Mouse (Mus musculus) cerebellum, postnatal 36 days (tissue): ENCODE data around the gene Zc3h12d.

Source experiments
- DNase-seq, 2 experiments: peaks; one replicate each; pipeline ENCODE4 v3.0.0; 2021 to 2022; ENCODE audit warnings: mixed read lengths in 2 of 2

The Zc3h12d gene

DNA sequence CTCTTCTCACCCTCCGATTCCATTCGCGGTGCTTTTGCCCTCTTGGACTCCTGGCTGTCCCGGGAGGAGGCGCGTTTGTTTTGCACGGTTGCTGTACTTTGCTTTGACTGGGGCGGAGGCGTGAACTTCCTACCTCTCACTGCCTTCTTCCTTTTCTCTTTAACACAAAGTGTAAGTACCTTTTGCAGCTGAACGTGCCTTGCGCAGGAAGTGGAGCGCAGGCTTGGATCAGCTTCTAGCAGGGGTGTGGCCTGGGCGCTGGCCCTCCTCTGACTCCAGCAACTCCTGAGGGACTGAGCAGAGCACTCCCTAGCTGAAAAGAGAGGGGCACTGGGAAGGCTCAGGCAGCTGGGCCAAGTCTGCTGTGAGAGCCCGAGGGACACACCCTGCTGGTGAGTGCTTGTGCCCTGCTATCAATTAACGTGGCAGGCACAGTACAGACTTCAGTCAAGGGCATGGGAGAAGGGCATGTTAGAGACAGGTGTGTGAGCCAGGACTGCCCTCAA lies at the start of gene Zc3h12d:
TSS of gene Zc3h12d (plus strand) at position 300 of the 506 bp plus-strand sequence.
- no peak for DNase-seq

DNA sequence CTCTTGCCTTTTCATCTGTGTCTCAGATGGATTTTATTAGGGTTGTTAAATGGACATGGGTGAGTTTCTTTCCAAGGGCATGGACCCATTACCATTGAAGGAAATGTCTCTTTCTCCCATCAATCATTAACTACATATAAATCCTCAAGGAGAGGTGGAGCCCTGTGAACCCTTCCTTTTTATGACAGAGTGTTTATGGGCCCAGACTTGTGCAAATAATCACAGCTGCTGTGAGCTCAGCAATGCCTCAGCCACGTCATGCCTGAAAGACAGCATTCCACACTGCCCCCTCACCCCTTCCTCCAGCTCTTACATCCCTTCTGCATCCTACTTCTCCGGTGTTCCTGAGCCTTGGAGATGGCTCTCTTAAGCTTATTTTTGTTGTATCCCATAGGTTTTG lies 45.0 kb upstream of the Zc3h12d start:
- DNase-seq: no peak

DNA sequence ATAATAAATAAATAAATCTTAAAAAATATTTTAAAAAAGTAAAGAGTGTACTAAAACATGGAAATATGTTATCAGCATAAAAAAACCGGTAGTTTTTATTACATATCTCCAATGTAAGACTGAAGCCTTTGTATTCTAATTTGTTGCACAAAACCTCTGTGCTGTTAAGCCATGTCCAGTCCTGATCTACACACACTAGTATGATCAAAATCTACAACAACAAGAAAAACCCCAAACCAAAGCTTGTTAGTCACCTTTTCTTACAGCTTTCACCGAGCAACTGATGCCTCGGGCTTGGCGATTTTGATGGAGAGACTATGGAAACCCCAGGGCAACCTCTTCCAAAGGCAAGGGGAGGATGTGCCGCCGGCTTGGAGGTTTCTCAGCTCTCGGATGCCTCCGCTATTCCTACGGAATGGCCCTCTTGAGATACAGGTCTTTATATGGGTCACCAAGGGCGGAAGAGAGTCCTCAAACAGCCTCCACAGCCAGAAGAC lies 40.0 kb upstream of the Zc3h12d start:
- no peak for DNase-seq

DNA sequence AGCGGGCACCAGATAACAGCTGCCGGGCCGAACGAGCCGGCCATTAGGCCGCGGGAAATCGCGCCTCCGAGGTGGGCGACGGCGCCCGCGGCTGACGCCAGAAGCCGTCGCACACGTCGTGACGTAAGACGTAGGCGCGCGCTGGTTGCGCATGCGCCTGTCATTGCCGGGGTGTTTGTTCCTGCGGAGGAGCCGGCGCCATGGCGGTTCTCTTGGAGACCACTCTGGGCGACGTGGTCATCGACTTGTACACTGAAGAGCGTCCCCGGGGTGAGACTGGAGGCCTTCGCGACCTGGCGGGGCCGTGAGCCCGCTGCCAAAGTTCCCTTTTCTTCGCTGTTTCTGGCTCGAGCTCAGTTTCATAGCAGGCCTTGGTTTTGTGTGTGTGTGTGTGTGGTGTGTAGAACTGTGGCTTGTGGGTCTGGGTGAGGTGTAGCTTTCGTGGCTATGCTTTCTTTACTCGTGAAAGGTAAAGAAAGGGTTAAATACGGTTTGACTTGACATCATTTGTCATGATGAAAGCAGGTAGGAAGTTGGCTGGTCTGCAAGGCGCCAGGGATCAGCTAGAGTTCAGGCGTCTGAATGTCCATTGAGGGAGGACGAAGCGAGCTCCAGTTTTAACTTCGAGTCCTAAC lies 39.4 kb upstream of the Zc3h12d start, which contains the start of the genes Ginm1 and Ppil4:
TSS of gene Ginm1 (minus strand) at position 74 of the 635 bp plus-strand sequence.
TSS of gene Ppil4 (plus strand) at position 141 of the 635 bp plus-strand sequence.
- DNase-seq: peak; percentile 89 to 90

DNA sequence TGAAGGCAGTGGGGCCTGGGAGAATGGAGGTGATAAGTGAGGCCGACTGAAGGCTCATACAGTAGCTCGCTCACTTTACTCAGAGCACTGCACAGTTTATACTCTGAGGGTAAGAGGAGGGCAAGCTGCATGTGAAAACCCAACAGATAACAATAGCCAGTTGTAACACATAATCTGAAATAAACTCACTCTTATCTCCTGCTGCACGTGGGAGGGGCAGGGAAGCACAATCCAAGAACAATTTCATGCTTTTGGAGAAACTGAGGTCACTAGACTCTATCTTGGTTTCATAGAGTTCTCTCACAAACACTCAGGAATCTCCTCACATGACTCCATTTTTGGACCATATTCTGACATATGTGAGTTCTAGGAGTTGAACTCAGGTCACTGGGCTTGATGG lies 31.0 kb upstream of the Zc3h12d start:
- no peak for DNase-seq

DNA sequence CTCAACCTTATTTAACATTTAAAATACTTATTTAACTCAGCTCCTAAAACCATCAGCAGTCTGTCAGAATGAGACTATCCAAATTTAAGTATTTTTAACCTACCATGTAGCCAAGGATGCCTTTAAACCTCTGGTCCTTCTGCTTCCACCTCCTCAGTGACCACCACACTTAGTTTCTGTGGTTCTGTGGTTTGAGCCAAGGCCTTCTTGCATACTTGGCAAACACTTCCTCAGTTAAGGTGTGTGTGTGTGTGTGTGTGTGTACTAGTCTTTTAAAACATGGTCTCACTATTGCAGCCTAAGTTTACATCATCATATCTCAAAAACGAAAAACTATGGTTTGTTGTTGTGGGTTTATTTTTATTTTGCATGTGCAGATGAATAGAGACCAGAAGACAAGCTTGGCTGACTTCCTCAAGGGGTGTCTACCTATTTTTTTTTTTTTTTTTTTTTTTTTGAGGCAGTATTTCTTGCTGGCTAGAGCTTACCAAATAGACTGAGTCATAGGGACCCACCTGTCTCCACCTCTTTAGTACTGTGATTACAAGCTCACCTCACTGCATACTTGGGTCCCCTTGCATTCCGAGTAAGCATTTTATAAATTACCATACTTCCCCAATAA lies 29.6 kb upstream of the Zc3h12d start:
- DNase-seq: no peak

DNA sequence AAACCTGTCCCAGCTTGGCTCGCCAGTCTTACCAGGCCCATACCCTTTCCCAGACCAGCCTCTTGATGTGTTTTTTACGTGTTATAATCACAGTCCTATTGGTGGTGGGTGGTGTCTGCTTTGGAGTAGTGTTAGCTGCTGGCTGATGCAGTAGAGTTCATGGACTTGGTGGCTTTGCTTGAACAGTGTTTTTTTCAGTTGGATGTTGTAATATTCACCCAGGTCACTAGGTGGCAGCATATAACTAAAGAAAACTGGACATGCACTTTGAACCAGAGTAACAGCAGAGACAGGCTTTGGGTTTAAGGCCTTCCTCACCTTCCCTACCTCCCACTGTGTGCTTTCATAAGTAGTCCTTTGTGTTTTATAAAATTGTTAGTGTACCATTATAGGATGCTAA lies 22.3 kb upstream of the Zc3h12d start:
- peak in 1 of 2 experiments; percentile 67 for DNase-seq

DNA sequence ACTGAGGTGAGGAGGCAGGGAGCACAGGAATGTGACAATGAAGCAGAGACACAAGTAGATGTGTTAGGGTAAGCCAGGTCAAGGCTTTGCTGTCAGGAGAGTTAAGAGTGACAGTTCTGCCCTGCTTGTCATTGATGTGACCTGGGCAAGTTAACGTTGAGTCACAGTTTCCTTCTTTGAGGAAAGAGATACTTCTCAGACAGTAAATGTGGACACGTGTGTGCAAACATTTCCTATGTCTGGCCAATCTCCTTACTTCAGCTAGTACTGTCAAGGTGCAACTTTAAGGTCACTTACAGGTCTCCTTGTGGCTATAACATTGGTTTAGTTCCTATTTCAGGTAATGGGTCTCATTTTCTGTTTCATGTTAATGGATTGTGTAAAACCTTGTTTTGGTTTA lies 15.8 kb upstream of the Zc3h12d start:
- no peak for DNase-seq

DNA sequence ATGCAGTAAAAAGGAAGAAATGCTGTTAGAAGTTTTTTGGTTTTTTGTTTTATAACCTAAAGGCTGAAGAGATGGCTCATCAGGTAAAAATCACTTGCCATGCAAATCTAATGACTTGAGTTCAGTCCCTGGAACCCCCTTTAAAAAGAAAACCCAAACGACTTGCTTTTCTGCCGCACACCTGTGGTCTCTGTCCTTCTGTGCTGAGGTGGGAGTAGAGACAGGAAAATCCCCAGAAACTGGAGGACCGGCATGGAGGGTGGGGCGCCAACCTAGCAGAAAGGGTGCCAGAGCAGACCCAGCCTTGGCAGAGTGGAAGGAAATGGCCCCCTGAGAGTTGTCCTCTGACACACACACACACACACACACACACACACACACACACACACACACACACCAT lies 13.6 kb upstream of the Zc3h12d start:
- DNase-seq: no peak

DNA sequence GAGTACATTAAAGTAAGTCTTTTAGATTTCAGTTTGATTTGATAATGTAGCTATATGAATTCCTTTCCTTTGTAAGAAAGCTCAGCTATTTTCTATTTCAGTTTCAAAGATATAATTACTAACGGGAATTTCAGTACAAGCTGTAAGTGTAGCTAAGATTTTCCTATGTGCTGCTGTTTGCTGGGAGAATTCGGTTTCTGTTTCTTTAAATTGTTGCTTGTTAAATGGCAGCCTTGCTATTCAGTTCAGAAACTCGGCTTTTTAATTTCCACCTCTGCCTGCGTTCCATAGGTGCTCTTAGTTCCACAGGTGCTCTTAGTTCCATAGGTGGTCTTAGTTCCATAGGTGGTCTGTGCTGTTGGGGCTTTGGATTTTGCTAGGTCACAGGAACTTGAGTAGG lies 13.1 kb upstream of the Zc3h12d start:
- DNase-seq: no peak

DNA sequence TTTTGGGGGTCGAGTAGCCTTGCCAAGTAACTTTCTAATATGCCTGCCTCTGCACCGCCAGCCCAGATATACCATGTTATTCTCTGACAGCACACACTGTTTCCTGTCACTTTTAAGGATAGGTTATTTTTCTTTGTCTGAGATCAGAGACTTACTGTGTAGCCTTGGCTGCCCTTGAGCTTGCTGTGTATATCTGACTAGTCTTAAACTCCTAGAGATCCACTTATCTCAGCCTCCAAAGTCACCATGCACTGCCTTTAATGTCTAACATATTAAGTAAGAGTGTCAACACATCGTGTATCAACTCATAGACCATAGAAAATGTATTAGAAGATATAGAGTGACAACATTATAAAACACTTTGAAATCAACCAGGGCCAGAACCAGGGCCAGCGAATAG lies 12.7 kb upstream of the Zc3h12d start:
- DNase-seq: no peak

DNA sequence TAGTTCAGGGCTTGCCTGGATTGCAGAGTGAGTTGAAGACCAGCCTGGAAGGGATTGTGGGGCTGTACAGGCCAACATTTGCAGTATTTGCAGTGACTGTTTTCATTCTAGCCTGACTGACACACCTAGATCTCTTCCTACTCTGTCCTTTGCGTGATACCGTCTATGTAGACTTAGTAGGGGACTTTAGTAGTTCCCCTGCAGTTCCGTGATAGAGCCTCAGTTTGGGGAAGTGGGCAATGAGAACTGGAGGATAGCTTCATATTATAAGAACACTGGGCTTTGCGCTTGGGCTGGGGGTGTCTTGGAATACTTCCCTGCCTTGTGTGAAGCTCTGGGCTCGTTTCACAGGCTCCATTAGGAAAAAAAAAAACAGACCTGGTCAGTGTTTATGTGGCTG lies 12.1 kb upstream of the Zc3h12d start:
- DNase-seq: no peak

DNA sequence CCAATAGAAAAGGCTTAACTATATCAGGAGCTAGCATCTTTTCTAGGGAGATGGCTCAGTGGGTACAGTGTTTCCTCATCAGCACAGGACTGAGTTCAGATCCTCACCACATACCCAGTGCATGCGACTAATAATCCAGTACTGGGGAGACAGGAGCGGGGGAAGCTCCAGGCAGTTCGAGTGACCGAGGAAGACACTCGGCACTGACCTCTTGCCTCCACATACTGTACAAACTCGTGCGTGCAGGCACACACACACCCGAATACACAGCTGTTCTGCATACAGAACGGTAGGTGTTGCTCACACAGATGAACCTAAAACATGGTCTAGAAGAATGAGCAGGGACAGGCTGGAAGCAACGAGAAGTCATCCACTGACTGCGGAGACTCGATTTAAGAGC lies 10.3 kb upstream of the Zc3h12d start:
- no peak for DNase-seq

DNA sequence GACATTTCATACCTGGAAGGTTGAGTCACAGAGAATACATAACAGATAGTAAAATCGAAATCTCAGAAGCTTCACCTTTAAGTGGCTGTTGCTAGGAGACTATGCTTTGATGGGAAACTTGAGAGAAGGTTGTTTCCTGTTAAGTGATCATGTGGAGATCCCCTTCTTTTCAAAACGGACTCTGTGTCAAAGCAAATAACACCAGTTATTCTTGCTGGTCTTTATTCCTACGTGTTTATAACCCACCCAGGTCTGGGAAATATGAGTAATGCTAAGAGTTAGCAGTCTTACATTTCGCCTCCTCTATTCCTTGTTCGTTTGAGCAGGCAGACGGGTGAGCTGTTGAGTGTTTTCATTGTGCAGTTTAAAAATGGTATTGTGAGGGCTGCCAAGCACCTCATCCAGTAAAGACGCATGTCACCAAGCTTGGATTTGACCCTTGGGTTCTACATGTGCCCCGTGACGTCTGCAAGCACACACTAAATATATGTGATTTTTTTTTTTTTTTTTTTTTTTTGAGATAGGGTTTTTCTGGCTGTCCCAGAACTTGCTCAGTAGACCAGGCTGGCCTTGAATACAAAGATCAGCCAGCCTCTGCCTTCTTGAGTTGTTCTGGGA lies 7.5 kb upstream of the Zc3h12d start:
- no peak for DNase-seq

DNA sequence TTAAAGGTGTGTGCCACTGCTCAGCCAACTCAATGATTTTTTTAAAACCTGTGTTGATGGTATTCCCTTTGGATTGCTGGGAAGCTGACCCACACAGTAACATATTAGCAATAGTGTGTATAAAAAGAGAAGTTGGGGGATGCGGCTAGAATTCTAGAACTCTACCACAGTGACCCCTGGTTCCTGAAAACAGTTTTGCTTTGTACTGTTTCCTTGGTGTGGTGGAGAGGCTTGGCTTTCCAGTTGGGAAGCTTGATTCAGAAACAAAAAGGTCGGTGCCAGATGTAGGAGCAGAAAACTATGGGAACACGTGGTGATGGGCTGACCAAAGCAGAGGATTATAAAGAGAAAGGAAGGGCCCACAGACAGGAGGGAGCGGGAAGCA lies 7.0 kb upstream of the Zc3h12d start:
- DNase-seq: no peak

DNA sequence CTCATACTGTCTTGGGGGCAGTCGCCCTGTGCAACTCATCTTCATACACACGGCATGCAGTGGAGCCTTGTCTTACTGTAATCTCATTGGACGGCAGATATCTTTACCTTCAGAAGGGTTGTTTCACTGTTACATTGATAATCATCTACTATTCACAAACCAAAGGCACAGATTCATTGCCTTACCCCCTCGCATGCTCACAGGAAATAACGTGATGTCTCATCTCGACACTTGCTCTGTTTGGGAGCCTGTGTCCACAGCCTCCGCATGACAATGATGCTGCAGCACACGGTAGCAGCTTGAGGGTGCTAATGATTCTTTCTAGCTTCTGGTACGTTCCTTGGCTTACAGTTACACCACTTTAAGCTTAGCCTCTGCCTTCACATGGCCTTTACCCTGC lies 6.2 kb upstream of the Zc3h12d start:
- DNase-seq: no peak

DNA sequence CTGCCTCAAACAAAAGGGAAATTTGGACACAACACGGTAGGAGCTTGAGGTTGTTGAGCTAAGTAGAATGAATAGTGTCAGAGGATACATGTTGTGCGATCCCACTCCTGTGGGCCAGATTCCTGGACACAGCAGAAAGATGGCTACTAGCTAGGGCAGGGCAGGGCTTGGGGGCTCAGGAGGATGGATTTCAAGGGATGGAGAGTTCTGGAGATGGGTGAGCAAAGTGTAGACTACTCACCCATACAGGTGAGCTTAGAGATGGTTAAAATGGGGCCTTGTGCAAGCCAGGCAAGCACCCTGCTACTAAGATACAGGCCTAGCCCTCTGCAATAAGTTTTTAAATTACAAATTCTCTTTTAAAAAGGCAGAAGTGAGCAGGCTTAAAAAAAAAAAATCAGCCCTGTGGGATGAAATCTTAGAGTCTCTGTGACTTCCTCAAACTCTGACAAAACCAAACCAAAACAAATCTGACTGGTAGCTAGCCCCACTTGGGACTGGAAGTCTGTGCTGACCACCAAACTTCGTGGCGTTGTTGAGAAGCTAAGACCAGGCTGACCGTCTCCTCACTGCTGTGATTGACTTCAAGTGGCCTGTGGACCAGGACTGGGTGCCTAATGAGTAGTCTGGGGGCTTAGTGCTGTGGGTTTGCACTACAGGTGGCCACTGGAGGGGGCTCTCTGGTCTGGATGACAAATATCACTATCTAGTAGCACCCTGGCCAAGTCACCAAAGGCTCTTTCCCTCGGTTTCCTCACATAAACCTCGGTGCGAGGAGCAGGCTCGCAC lies 1.3 kb downstream of the Zc3h12d start:
- no peak for DNase-seq

DNA sequence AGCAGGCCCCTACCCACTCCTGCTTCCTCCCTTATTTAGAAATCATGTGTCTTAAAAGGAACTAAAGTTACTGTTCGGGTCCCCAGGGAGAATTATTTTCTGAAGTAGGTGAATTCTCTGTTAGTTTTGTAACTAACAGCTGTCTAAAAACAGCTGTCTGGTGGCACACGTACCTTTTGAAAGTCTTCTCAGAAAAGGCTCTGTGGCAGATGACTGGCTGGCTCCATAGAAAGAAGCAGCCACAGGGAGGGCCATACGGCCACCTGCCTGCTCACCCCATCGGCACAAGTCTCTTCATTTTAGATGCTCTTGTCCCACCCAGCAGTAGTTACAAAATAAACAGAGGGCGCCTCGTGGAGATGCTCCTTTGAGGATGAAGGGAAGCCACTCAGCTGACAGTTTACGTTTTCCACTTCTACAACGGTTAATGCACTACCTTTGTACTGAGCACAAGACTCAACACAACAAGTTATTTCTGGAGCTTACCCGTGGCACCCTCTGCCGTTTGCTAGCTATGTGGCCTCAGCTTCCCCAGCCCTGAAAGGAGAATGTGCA lies 2.5 kb downstream of the Zc3h12d start:
- no peak for DNase-seq

DNA sequence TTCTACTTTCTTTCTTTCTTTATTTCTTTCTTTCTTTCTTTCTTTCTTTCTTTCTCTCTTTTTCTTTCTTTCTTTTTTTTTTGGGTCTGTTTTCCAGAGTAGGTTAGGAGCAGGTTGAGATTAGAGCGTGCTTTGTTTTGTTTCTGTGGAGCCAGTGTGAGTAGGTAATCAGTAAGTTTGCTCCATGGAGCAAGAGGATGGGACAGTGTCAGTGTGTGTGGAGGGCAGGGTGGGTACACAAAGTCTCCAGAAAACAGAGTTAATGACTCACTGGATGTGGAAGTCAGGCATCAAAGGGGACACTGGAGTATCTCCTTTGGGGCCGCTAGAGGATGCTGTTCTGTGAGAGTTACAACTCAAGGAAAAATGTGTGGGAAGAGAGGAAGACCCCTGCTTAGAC lies 4.6 kb downstream of the Zc3h12d start:
- no peak for DNase-seq

DNA sequence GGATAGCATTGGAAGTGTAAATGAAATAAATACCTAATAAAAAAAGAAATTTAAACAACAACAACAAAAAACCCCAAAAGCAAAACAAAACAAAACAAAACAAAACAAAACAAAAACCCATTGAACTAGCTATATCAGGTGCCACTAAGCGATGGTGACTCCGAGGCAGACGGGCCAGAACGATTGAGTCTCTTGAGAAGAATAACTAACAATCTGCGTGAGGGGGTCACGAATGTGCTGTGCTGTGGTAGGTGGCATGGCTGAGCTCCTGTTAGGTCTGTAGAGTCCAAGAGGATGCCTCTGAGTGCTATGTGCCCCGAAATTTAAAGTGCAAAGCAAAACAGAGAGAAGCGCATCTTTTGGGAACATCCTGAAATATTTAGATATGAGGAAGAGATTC lies 5.2 kb downstream of the Zc3h12d start:
- DNase-seq: no peak

DNA sequence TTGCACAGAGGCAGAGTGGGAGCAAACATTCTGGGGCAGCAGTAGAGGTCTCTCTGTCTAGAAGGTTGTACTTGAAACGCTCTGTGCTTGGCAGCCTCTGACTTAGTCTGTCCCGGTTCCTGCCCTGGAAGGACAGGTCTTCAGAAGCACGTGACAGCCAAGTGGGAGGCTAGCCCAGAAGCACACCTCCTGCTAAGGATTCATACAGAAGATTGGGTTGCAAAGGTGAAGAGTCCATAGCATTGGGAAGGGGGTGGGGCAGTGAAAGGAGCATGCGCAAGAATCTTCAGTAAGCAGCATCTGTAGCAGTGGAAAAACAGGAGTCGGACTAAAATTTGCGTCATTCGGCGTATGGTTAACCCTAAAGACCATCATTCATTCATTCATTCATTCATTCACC lies 5.8 kb downstream of the Zc3h12d start:
- DNase-seq: no peak

DNA sequence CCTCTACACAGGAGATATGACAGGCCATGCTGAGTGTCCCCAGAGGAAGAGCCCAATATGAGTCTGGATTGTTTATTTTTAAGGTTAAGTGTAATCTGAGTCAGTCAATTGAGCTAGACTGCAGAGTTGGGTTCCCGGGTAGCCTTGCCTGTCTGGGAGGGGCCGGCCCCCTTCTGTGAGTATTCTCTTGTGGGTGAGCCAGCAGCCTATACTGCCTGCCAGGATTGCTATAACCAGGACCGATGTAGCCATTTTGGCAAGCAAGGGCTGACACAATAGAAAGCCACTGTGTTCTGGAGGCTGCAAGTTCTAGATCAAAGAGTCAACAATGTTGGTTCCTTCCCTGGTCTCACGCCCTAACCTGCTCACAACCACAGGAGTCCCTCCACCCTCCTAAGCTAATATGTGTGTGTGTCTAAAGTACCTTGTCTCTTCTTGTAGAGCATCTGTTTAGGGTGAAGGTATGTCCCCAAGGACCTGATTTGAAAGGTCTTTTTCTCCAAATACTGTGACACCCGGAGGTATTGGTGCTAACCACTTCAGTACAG lies 6.7 kb downstream of the Zc3h12d start:
- no peak for DNase-seq
